Mouse (Mus musculus): ENCODE results near the gene Bckdk.

The Bckdk gene

DNA sequence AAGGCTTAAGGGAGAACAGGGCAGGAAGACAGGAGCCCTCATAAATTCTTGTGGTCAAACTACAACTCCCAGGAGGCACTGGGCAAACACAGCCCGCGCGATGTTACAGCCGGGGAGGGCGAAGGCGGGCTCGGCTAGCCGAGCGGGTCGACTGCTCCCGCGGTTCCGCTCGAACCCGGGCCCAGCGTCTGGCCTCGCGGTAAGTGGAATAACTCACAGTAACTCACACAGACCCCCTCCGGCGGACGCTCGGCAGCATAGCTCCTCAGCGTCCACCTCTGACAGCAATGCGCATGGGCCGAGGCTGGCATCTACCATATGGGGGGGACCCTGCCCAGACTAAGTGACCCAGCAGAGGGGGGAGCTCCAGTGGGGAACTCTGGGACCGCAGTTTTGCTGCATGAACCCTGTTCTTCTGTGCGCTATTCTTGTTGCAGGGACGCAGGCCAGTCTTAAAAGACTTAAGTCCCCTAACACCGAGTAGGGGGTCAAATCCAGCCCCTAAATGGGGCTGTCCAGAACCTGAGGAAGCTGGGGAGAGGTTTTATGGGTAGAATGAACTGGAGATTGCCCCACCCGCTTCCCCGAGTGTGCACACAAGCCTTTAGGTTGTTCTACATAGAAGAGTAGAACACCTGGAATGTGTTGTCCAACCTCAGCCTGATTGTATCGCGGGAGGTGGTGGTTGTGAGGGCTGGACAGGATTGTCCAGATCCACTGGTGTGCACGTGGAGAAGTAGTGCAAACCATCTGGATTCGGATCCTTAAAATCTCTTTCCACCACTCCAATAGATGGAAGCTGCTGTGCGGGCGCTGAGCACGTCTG is at the start of gene Bckdk:
Gene Bckdk, plus strand, starts transcription at position 112 of the 826 bp plus-strand sequence.
- peak; percentile 76 for DNase-seq (ENCODE audit: low read depth)

DNA sequence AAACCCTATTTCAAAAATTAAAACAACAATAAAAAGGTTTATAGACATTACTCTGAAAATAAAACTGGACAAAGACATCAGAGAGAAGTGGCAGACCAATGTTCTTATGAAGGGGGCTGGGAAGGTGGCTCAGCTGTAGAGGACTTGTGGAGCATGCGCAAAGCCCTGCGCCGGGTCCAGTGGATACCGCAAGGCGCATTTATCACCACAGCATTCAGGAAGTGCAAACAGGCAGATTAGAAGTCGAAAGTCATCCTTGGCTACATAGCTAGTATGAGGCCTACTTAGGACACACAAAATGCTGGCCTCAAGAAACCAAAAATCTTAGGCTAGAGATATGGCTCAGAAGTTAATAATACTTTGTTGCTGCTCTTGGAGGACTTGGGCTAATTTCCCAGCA is 45.6 kb upstream of the Bckdk start:
- DNase-seq (ENCODE audit: low read depth): no peak

DNA sequence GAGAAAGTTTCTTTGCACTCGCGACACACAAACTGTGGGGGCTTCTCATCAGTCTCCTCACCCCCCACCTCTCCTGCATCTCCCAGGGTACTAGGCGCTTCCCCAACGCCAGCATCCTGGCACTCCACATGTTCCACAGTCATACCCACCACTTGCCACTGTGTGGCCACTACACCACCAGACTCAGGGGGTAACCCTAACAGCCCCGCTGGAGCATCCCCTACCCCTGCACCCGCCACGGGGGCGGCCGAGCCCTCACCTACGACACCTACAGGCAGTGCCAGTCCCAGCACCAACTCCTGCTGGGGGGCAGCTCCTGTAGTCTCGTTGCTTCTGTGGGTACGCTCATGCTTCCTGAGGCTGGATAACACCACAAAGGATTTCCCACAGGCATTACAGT is 37.4 kb upstream of the Bckdk start:
- DNase-seq (ENCODE audit: low read depth): no peak

DNA sequence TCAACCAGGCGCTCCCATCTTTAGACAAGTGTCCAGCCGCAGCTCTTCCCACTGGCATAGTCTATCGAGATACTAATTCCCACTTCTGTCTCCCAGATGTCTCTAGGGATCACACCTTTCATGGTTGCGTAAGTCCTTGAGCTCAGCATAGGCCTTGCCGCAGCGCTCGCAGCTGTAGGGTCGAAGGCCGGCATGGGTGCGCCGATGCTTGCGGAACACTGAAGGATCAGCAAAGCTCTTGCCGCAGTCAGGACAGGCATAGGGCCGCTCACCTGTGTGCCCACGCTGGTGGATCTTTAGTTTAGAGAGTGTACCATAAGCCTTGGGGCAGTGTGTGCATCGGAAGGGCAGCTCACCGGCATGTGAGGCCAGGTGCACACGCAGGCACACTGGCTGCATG is 36.2 kb upstream of the Bckdk start:
- no peak for DNase-seq (ENCODE audit: low read depth)

- DNase-seq (ENCODE audit: low read depth): no peak
Measured at GRCm38 (mm10) chr7:127869149-127869810, 34.6 kb upstream of the Bckdk start.

- DNase-seq (ENCODE audit: low read depth): peak; percentile 31
Measured at GRCm38 (mm10) chr7:127870136-127870821, 33.6 kb upstream of the Bckdk start.

DNA sequence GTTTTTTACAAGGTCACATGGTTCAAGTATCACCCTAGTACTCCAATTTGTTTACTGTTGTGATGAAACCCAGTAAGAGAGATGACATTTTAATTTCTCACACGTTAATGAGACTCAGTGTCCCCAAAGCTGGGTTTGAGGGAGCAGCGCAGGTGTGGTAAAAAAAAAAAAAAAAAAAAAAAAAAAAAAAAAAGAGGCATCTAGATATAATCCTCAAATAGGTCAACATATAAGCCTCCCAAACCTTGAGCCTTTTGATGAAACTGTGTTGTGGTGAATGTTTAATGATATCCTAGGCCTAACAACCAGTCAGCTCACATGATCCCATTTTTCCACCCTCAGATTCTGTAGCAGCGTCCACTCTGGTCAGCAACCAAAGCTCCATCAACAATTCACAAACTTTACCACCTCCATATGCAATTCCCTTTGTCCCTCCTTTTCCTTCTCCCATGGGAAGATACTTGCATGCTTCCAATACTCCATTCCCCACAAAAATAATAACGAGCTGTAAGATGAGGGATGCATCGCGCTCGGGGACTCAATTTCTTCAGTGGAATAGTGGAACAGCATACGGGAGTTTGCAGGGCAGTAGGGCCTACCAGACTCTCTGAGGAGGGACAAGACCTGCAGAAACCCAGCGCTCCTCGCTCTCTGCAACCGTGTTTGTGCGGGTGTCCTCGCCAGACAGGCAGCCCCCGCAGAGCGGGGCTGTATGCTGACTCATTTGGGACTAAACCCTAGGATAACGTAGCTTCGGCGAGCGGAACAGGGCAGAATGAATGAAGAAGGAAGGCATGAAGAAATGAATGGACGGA is 28.9 kb upstream of the Bckdk start:
- DNase-seq (ENCODE audit: low read depth): no peak

DNA sequence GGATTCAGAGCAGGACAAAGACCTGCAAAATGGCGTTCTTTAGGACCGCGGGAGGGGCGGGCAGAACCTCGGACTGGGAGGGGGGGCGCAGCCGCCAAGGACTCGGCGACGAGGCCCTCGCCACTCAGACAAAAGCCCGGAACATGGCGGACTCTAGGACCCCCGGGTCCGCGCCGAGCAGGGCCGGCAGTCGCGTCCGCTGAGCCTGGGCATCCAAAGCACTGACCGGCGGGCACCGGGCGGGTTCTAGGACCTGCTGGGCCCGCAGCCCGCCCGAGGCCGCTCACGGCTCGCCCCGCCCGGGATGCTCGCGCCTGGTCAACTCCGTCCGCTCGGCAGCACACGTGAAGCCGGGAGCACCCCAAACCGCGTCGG is 28.3 kb upstream of the Bckdk start:
- peak; percentile 89 for DNase-seq (ENCODE audit: low read depth)

DNA sequence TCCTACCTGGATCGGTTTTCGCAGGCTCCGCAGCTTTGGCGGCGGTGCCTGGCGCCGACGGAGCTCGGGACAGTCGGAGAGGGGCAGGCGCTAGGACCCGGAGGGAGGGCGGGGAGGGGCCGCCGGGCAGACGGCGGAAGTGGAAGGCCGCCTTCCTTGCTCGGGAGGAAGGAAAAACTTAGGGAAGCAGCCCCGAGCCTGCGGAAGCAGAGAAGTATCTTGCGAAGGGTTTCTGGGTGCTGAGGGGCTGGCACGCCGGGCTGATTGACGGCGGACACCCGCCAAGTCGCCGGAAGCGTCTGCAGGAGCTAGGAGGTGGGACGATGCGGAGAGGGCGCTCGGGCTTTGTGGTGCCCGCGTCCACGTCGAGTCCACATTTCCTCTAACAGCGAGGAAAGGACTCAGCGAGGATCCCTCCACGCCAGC is 27.8 kb upstream of the Bckdk start, which contains the start of gene Zfp646:
Gene Zfp646, plus strand, starts transcription at position 181 of the 426 bp plus-strand sequence.
- DNase-seq (ENCODE audit: low read depth): peak; percentile 90

DNA sequence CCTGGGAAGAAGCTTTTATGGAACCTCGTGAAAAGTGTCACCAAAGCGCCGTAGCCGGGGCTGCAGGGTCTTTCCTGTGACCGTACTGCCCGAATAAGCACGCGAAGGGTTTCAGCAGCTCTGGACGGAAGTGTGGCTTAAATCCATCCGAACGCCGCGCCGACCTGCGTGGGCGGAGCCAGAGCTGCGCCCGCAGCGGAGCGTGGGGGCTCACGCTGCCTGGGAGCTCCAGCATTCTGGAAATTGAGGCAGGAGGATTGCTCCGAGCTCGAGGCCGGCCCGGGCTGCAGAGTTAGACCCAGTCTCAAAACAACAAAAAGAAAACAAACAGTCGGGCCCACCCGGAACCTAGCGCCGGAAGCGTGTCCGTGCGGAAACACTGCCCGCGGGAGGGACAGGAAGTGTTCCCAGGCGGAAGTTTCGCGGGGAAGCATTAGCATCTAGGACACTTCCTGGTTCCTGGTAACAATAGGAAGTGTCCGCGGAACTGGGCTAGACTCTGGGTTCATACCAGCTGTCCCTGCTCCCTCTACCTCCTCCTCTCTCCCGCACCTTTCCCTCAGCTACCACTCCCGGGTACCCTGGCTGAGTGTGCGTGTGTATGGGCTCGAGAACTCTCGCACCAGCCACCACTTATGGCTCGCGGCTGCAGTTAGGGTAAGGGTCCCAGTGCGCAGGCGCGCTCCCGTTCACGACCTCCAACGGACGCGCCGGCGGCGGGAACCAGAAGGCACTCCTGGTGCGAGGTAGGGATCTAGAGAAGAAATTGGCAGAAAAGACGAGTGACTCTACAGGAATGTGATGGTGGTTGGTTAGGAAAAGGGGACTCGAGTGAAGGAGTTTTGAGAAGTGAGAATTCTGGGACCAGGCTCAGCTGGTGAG is 27.2 kb upstream of the Bckdk start, which contains the start of gene Zfp668:
Gene Zfp668, minus strand, starts transcription at position 362 of the 882 bp plus-strand sequence.
- DNase-seq (ENCODE audit: low read depth): peak; percentile 96

- DNase-seq (ENCODE audit: low read depth): no peak
Measured at GRCm38 (mm10) chr7:127879301-127879700, 24.6 kb upstream of the Bckdk start.

- no peak for DNase-seq (ENCODE audit: low read depth)
Measured at GRCm38 (mm10) chr7:127880431-127880830, 23.5 kb upstream of the Bckdk start.

GRCm38 (mm10) chr7:127885951-127886350 is 17.9 kb upstream of the Bckdk start:
- DNase-seq (ENCODE audit: low read depth): no peak

DNA sequence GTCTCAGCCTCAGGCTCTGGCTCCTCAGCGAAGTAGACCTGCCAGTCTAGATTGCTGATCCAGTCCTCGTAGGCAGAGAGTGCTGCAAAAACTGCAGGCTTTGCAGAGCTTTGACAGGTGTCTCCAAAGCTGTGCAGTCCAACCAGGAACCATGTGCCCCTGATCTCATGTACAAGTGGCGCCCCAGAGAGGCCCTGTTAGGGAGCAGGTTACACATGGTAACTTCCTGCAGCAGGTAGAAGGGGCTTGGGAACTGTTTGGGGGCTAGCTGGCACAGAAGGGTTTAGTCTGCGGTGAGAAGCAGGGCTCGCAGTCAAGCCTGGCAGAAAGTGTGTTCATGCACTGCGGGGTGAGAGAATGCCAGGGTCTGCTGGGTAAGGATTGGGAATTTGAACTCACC is 17.3 kb upstream of the Bckdk start:
- DNase-seq (ENCODE audit: low read depth): no peak

- no peak for DNase-seq (ENCODE audit: low read depth)
Measured at GRCm38 (mm10) chr7:127887191-127887590, 16.7 kb upstream of the Bckdk start.

GRCm38 (mm10) chr7:127887781-127888180 is 16.1 kb upstream of the Bckdk start:
- DNase-seq (ENCODE audit: low read depth): no peak

- DNase-seq (ENCODE audit: low read depth): no peak
Measured at GRCm38 (mm10) chr7:127888821-127889220, 15.1 kb upstream of the Bckdk start.

- DNase-seq (ENCODE audit: low read depth): no peak
Measured at GRCm38 (mm10) chr7:127890798-127891197, 13.1 kb upstream of the Bckdk start, which contains the start of gene Prss53. TSS of gene Prss53 (minus strand) at chr7:127890970.

- DNase-seq (ENCODE audit: low read depth): no peak
Measured at GRCm38 (mm10) chr7:127894480-127894879, 9.4 kb upstream of the Bckdk start.

DNA sequence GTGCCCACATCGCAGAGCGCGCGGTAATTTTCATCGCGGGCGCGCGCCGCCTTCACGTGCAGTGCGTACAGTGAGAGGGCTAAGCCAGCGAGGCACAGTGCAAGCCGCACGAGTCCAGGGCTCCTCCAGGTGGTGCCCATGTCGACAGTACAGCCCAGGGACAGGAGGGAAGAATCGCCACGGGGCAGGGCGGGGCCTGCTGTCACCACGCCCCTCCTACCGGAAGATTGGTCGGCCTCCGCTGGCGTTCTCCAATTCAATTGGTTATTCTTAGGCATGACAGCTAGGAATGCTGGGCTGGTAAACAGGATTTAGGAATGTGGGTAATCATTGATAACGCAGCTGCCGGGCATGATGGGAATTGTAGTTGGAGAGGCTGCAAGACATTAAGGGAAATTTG is 8.4 kb upstream of the Bckdk start, which contains the start of the genes Gm21974 and Vkorc1:
Gene Gm21974, minus strand, starts transcription at position 13 of the 400 bp plus-strand sequence.
Gene Vkorc1, minus strand, starts transcription at position 176 of the 400 bp plus-strand sequence.
- DNase-seq (ENCODE audit: low read depth): peak; percentile 93
